ENCODE assay signal across 1 mouse cellular context in the genomic region with DNA sequence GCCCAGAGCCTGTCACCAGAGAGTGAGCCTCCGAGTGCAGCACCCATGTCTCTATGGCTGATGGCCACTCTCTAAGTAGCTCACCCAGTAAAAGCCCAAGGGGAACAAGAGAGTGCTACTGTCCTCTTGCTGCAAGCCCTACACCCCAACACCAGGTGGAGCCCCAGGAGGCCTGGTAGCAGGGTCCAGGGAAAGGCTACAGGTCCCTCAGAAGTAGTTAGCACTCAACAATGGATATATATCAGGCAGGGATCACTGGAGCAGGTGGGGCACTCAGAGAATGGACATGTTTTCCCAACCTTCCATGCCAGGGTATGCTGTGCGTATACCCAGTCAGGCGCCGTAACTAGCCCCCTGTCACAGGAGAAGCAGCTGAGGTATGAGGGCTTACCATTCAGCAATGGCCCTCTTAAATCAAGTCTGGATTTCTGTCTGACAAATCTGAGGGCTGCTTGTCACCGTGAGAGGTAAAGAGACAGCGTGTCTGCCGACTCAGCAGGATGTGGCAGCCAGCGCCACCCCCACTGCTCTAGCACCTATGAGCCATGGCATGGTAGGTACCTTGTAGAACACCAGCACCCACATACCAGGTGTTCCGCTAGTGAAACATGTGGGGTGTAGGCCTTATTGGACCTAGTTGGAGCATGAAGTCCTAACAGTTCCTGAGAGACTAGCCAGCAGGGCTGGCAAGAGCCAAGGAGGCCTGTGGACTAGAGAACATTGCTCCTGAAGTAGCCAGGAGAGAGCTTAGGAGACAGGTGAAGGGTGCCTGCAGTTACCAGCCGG.
TF ChIP-seq lines count a peak whose summit lies in the region.

No protein-coding gene starts in this region.

TF ChIP-seq in CH12.LX, 34 proteins besides CTCF, POLR2A, EP300 and RAD21:
- TF ChIP-seq ZNF384 (IDR thresholded peaks at IDR 0.05; ENCODE audit: low read depth, low read length) (no peak), MAFK (IDR thresholded peaks at IDR 0.05; ENCODE audit: insufficient replicate concordance, low read length) (peak; percentile 55; the same call in 1 of the 2 replicates), SMC3 (IDR thresholded peaks at IDR 0.05; ENCODE audit: low read depth, low read length) (peak; percentile 79)
